Mouse (Mus musculus) hematopoietic multipotent progenitor cell, adult 10-12 weeks (in vitro differentiated cells): ENCODE results near the gene Inpp5b. TPM values are rescaled to one million over a fixed set of nuclear protein-coding genes. Genes with fewer than 3 reads are reported as not detected.

Experiments
- polyA plus RNA-seq: library from polyadenylated mRNA; stranded (reverse); fragments of >175 nt; gene quantifications from 2 replicates; pipeline ENCODE4 v1.2.3, GENCODE M21; 2012; ENCODE audit warnings: low replicate concordance

The Inpp5b gene
- 17.0 and 19.0 TPM in 2 replicates for polyA plus RNA-seq

DNA sequence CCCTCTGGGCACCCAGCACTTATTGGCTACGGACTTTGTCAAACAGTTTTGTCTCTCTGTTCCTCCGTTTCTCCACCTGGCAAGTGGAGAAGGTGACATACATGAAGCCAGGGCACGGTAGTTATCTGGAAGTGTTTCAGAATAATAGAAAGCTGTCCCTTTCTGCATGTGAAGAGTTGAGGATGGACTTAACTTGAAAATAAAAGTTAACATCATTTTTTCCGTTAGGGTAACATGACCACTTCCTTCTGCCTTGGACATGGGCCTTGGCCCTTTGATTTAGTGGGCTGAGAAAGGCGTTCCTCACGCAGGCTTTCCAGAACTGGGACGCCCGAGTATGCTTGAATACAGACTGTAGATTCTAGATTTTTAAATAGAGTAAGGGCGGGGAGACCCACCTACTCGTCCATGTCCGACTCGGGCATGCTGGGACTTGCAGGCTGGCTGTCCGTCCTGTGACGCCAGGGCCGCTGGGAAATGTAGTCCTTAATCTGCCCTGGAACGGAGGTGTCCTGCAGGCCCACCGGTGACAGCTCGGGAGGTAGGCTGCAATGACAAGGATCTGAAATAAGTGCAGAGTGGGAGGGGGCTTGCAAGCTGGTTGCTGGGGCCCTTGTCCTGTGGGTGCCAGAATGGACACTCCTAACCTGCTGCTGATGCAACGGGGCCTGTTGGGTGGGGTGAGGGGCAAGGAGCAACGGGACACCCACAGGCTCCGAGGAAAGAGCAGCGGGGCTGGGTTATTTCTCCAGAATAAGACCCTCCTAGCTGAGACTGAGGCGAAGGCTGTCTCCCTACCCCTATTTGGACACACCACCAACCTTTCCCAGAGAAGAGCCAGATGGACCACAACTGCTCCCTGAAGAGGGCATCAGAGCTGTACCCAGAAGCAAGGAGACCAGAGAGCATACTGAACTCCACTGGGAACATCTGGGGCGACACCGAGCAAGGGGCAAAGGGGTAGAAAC is at the start of gene Inpp5b:
Gene Inpp5b (plus strand): TSS at position 475 of the 968 bp plus-strand sequence.

GRCm38 (mm10) chr4:124693135-124693894 is 48.3 kb upstream of the Inpp5b start, which contains the start of gene Utp11:
Gene Utp11 (minus strand): TSS chr4:124693600.

DNA sequence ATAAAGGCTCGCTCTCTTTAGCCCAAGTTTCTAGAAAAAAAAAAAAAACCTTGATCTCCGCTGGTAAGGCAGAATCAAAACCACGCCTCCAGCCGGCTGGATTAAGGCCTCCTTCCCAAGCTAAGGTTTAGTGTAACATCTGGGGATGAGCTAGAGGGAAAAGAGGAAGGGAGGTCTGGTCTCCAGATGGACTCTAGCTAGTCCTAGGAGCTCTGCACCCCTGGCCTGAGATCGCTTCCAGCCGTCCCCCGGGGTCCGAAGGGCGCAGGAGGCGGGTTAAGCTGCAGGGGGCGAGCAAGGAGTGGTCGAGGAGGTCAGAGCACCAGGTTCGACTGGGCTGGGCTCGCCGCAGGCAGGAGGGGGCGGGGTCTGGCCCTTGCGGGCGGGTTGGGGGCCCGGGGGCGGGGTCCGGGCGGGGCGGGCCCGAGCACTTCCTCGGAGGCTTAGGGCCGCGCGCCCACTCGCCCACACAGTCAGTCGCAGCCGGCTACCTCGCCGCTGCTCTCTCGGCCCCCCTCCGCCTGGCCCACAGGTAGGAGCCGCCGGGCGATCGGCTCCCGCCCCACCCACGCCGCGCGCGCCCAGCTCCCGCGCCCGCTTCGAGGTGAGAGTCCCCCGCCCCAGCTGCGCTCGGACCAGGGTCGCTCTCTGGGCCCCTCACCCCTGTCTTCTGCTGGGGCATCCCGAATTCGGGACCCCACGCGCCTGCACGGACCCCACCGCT is 41.2 kb upstream of the Inpp5b start, which contains the start of gene Fhl3:
Gene Fhl3 (plus strand): TSS at position 454 of the 724 bp plus-strand sequence.

DNA sequence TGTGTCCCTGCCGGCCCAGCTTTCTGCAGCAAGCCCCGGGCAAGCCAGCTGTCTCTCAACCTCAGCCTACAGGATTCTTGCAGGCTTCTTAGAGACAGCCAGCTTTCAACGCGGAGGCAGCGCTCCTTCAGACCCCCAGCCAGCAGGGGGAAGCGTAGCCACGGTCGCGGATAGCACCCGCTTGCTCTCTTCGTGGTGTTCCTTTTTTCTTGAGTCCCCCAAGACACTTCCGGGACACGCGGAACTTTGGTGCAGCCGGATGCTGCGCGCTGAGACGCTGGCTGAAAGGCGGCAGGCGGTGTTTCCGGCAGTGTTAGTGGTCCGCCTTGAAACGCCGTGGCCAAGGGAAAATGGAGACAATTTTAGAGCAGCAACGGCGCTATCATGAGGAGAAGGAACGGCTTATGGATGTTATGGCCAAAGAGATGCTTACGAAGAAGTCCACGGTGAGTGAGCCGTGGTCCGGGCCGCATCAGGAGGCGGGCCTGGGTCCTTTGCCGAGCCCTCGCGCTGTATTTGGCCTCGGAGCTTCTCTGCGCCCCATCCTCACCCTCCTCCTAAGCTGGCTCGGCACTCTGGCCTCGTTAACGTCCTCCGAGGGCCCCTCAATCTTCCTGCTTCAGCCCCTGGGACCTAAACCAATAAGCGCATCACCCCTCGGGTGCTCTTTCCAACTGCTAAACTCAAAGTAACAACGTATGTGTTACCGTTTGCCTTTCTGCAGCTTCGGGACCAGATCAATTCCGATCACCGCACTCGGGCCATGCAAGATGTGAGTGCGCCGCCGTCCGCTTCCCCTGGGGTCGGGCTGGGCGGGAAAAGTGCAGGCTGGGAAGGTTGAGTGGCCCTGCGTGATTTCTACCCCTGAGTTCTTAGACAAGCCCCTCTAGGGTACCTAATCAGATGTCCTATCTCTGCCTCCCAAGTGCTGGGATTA is 26.8 kb upstream of the Inpp5b start, which contains the start of gene Sf3a3:
Gene Sf3a3 (plus strand): TSS at position 232 of the 937 bp plus-strand sequence.

GRCm38 (mm10) chr4:124801552-124802308 is 60.1 kb downstream of the Inpp5b start, which contains the start of gene Mtf1:
Gene Mtf1 (plus strand): TSS chr4:124802104.

GRCm38 (mm10) chr4:124850261-124850913 is 108.7 kb downstream of the Inpp5b start, which contains the start of gene Yrdc:
Gene Yrdc (plus strand): TSS chr4:124850679.

Other genes starting within 250 kb of the Inpp5b start
- not detected in 2 replicates for gene 3100002H09Rik, start 131.0 kb upstream of the Inpp5b start, polyA plus RNA-seq
- gene Pou3f1, start 85.0 kb upstream of the Inpp5b start, polyA plus RNA-seq: 0.02 TPM in 1 of 2 replicates, not detected in the other
- gene Utp11, start 48.2 kb upstream of the Inpp5b start, polyA plus RNA-seq: 1.2 and 7.8 TPM in 2 replicates
- gene Fhl3, start 41.1 kb upstream of the Inpp5b start, polyA plus RNA-seq: 17.6 and 33.3 TPM in 2 replicates
- gene Sf3a3, start 27.1 kb upstream of the Inpp5b start, polyA plus RNA-seq: 20.3 and 20.4 TPM in 2 replicates
- 9.3 and 10.7 TPM in 2 replicates for gene Mtf1, start 60.3 kb downstream of the Inpp5b start, polyA plus RNA-seq
- gene Yrdc, start 108.8 kb downstream of the Inpp5b start, polyA plus RNA-seq: 9.8 and 17.4 TPM in 2 replicates
- gene 1110065P20Rik, start 109.3 kb downstream of the Inpp5b start, polyA plus RNA-seq: 9.1 and 20.3 TPM in 2 replicates
- 0.52 and 1.3 TPM in 2 replicates for gene Maneal, start 120.3 kb downstream of the Inpp5b start, polyA plus RNA-seq
- not detected in 2 replicates for gene Epha10, start 139.0 kb downstream of the Inpp5b start, polyA plus RNA-seq
- 2.3 and 7.6 TPM in 2 replicates for gene 9930104L06Rik, start 195.2 kb downstream of the Inpp5b start, polyA plus RNA-seq
- 17.1 and 23.0 TPM in 2 replicates for gene Cdca8, start 197.5 kb downstream of the Inpp5b start, polyA plus RNA-seq
- gene Rspo1, start 244.6 kb downstream of the Inpp5b start, polyA plus RNA-seq: 0.97 and 8.7 TPM in 2 replicates